Mouse (Mus musculus): ENCODE data around the gene Foxj2.

The Foxj2 gene

DNA sequence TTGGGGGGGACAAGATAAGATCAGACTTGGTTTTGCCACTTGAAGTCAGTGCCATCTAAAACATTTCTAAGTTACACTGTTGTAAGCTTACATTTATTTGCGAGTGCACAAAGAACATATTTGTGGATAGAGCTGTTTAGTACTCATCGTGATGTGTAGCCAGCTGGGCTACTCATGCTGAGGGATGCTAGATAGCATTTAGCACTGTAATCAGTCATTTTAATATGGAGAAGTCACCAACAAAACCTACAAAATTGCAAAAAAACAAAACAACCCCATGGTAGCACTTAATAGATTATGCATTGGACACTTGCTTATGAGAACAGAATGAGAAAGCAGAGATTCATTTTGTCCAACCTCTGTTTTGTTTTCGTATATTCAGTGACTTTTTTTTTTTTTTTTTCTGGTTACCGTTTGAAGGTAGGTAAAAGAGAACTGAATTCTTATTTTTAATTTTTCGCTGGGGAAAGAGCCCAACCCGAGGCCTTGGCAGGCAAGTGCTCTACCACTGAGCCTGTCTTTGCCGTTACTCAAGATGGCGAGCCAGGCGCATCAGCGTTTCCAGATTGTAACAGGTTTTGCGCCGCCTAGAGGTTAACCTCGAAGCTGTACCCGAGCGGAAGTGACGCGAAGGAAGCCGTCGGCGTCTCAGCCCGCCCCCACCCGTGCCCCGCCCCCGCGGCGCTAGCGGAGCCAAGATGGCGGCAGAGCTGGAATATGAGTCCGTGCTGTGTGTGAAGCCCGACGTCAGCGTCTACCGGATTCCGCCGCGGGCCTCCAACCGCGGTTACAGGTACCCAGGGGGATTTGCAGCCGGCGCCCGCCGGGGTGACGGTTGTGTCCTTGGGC is 54.4 kb downstream of the Foxj2 start, which contains the start of gene Necap1:
Necap1 (plus strand) TSS at position 604 of the 849 bp plus-strand sequence.
- DNase-seq (ENCODE audit: low spot score in 2 of 2), result peak; percentile 92 to 97

DNA sequence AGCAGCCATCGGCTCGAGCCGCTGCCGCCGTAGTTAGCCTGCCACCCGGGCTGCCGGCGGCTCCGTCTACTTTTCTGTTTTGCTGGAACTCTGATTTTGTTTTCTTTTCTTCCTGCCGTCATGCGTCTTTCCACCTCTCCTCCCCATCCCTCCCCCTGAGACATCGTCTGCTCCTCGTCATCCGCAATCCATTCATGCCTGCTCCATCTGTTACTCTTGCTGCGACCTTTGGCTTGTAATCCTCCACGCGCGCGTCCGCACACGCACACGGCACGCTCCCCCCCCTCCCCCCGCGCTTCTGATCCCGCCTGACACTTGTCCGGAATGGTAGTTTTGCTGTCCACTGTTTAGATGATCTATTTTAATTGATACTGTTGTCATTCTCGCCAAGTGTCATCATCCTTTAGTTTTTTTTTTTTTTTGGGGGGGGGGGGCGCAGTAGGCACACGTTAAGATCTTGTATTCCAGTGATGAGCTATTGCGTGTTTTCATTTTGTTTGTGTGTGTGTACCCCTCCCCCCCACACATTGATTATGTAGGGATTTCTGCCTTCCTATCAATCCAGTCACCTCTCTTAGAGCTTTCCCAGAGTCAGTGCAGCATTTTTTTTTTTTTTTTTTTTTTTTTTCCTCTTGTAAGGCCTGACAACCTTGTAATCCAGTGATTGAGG is 55.1 kb downstream of the Foxj2 start:
- no peak for DNase-seq (ENCODE audit: low spot score in 2 of 2)

DNA sequence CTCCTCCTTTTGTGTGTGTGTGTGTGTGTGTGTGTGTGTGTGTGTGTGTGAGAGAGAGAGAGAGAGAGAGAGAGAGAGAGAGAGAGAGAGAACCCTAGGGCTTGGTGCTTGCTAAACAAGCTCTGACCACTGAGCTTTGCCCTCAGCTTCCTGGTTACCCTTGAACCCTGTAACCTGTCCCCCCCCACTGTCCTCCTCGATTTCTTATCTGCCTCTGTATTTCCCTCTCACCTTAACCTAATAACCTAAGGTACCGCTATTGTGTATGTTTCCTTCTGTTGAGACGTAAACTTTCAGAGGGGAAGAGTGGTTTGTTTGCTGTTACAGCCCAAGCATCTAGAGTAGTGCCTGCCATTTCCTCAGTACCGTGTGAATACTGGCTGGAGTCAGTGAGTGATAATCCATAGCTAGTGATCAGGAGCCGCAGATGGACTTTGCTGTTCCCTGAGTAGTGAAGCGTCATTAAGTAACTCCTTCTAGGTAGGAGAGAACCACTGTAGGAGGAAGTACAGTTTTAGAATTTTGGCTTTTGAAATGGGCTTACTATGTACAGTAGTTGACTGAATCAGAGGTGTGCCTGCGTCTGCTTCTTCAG is 59.5 kb downstream of the Foxj2 start:
- DNase-seq (ENCODE audit: low spot score in 2 of 2), result no peak

DNA sequence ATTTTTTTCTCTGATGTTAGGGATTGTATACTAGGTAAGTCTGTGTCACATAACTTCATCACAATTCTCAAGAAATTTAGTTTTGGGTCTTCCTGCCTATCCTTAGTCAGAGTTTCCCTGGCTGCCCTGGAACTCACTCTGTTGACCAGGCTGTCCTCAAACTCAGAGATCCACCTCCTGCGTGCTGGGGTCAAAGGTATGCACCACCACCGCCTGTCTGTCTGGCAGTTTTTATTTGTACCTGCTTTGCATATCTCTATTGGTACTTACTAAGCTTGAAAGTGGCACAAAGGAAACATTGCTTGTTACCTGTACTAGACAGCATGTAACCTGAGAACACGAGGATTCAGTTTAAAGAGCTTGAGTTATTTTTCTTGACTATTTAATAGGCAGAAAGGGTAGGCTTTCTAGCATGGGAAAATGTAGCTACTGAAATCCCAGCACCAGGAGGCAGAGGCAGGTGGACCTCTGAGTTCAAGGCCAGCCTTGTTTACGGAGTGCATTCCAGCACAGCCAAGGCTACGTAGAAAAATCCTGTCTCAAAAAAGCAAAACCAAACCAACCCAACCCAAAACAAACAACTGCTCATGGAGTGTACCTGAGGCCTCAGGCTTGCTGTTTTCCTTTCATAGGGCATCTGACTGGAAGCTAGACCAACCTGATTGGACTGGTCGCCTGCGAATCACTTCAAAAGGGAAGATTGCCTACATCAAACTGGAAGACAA is 60.2 kb downstream of the Foxj2 start:
- no peak for DNase-seq (ENCODE audit: low spot score in 2 of 2)

DNA sequence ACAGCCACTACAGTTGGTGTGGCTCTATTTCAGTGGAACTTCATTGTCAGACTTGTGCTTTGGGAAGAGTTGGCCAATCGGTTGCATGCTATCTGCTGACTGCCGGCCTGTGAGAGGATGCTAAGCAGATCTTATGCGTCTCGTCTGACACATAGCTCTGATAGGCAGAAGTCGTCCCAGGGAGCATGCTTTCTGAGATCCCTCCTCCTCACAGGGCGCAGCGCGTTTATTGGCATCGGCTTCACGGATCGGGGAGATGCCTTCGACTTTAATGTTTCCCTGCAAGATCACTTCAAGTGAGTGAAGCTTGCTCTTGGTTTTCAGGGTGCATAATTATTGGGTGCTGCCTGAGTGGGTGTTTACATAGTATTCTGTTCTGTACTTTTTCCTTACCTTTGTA is 61.6 kb downstream of the Foxj2 start:
- no peak for DNase-seq (ENCODE audit: low spot score in 2 of 2)

DNA sequence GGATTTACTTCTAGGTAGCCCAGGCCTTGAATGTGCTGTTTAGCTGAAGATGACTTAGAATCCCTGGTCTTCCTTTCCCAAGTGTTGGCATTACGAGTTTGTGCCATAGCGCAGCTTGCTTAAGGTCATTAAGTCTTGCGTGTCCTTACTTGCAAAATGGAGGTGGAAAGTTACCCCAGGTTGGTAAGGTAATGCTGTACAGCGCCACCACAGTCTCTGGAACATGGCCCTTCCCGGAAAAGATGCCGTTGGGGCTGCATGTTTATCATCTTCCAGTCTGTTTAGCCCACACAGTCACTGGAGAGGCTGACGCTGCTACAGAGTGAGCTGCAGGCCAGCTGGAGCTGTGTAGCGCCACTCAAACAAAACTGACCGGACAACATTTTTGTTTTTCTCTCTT is 63.9 kb downstream of the Foxj2 start:
- DNase-seq (ENCODE audit: low spot score in 2 of 2), result no peak

DNA sequence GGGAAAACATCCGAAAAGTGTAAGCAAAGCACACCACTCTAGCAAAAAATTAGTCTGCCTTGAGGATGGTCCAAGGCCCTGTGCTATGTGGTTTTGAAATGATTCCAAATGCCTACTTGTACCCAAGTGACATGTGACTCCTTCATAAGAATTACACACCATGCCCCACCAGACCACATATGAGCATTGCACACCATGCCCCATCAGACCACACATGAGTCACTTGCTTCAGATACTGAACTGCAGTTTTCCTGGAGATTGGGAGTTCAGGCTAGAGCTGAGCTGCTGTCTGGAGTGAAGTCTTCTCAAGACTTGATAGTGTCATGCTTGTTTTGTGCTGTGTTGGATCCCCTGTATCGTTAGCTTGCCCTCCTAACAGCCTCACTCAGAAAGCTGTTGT is 69.9 kb downstream of the Foxj2 start:
- DNase-seq (ENCODE audit: low spot score in 2 of 2), result no peak

DNA sequence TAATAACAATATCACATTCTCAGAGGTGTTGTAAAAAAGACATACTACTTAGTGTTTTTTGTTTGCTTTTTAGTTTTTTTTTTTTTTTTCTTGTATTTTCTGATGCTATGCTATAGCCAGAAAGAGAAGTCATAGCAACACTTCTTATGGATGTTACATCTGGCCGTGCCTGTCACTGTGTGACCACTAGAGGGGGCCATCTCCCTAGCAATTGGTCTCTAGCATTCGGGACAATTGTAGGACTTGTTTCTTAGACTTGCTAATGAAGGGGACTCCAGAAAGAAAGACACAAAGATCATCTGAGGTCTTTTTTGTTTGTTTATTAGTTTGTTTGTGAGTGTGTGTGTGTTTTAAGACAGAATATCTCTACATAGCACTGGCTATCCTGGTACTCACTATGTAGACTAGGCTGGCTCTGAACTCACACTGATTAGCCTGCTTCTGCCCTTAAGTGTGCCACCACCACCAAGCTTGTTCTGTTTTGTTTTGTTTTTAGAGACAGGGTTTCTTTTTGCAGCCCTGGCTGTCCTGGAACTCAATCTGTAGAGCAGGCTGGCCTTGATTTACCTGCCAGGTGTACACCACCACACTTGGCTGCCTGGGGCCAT is 72.8 kb downstream of the Foxj2 start:
- DNase-seq (ENCODE audit: low spot score in 2 of 2), result peak; percentile 31 to 67

All from spleen, postnatal 14 days (tissue).